Mouse (Mus musculus): ENCODE data around the gene Mlh1. TPM values are rescaled to one million over a fixed set of nuclear protein-coding genes. Genes with fewer than 3 reads are reported as not detected.

Mlh1 gene
- polyA plus RNA-seq, 1 experiment from 2014 or later, result 56.4 TPM

- H3K27me3 ChIP-seq (ENCODE audit: control insufficient read depth, insufficient read depth, low read length), result peaks cover 33% of the 10 kb centered on the region
- no peaks in the 10 kb centered on the region for H3K36me3 ChIP-seq (replicated peaks; ENCODE audit: control insufficient read depth, insufficient read depth, low read depth, low read length)
- DNase-seq (ENCODE audit: low spot score) (peak; percentile 24), ATAC-seq (replicated peaks; ENCODE audit: insufficient number of reproducible peaks, low FRiP score, low TSS enrichment, low read depth) (peak; percentile 59)
- H3K4me1 ChIP-seq (ENCODE audit: control insufficient read depth, insufficient read depth, low read length), result peaks cover 5% of the 10 kb centered on the region; the same call in 1 of the 2 replicates
- H3K4me2 ChIP-seq (ENCODE audit: low read depth, low read length), result peak within 1 kb of the TSS; percentile 91
- WGBS, result 13% methylated on average over 50 of the region's 72 CpGs
- no peaks in the 10 kb centered on the region for H3K9me3 ChIP-seq (replicated peaks; ENCODE audit: control insufficient read depth, low read length)
- no peak within 1 kb of the TSS for H3K27ac ChIP-seq (replicated peaks; ENCODE audit: low read depth, low read length)
- peak within 1 kb of the TSS; percentile 47 for H3K4me3 ChIP-seq (ENCODE audit: low read depth, low read length)
- peak within 1 kb of the TSS; percentile 5; the same call in 1 of the 2 replicates for H3K9ac ChIP-seq (replicated peaks; ENCODE audit: low read length)
Observed at GRCm38 (mm10) chr9:111311031-111311842, 39.6 kb upstream of the Mlh1 start, which contains the start of gene Trank1. Gene Trank1, plus strand, starts transcription at chr9:111311739.

GRCm38 (mm10) chr9:111306142-111306541 lies 34.6 kb upstream of the Mlh1 start:
- no peak overlapping the region for H3K9ac ChIP-seq (replicated peaks; ENCODE audit: low read length)

GRCm38 (mm10) chr9:111304036-111304435 lies 32.4 kb upstream of the Mlh1 start:
- no peak for ATAC-seq (replicated peaks; ENCODE audit: insufficient number of reproducible peaks, low FRiP score, low TSS enrichment, low read depth)
- WGBS, result 93% methylated on average over 6 of the region's 6 CpGs
- DNase-seq (ENCODE audit: low spot score), result no peak
- H3K27me3 ChIP-seq (ENCODE audit: control insufficient read depth, insufficient read depth, low read length), result no peaks in the 10 kb centered on the region
- no peak overlapping the region for H3K27ac ChIP-seq (replicated peaks; ENCODE audit: low read depth, low read length)
- H3K4me2 ChIP-seq (ENCODE audit: low read depth, low read length), result no peak overlapping the region
- H3K4me1 ChIP-seq (ENCODE audit: control insufficient read depth, insufficient read depth, low read length), result no peaks in the 10 kb centered on the region
- no peaks in the 10 kb centered on the region for H3K36me3 ChIP-seq (replicated peaks; ENCODE audit: control insufficient read depth, insufficient read depth, low read depth, low read length)
- H3K9ac ChIP-seq (replicated peaks; ENCODE audit: low read length), result no peak overlapping the region
- no peaks in the 10 kb centered on the region for H3K9me3 ChIP-seq (replicated peaks; ENCODE audit: control insufficient read depth, low read length)
- no peak overlapping the region for H3K4me3 ChIP-seq (ENCODE audit: low read depth, low read length)

More at GRCm38 (mm10) chr9:111306142-111306541, 34.6 kb upstream of the Mlh1 start:
- Histone ChIP-seq H3K4me1 (ENCODE audit: control insufficient read depth, insufficient read depth, low read length) (no peaks in the 10 kb centered on the region), H3K4me2 (ENCODE audit: low read depth, low read length) (no peak overlapping the region), H3K36me3 (replicated peaks; ENCODE audit: control insufficient read depth, insufficient read depth, low read depth, low read length) (no peaks in the 10 kb centered on the region), H3K4me3 (ENCODE audit: low read depth, low read length) (no peak overlapping the region), H3K27me3 (ENCODE audit: control insufficient read depth, insufficient read depth, low read length) (peaks cover 7% of the 10 kb centered on the region), H3K9me3 (replicated peaks; ENCODE audit: control insufficient read depth, low read length) (no peaks in the 10 kb centered on the region), H3K27ac (replicated peaks; ENCODE audit: low read depth, low read length) (no peak overlapping the region)
- DNase-seq (ENCODE audit: low spot score) (no peak), ATAC-seq (replicated peaks; ENCODE audit: insufficient number of reproducible peaks, low FRiP score, low TSS enrichment, low read depth) (no peak)
- WGBS, result 81% methylated on average over 7 of the region's 7 CpGs

GRCm38 (mm10) chr9:111302196-111302831 lies 30.7 kb upstream of the Mlh1 start:
- WGBS, result 72% methylated on average over 12 of the region's 12 CpGs
- no peaks in the 10 kb centered on the region for H3K36me3 ChIP-seq (replicated peaks; ENCODE audit: control insufficient read depth, insufficient read depth, low read depth, low read length)
- H3K9me3 ChIP-seq (replicated peaks; ENCODE audit: control insufficient read depth, low read length), result no peaks in the 10 kb centered on the region
- ATAC-seq (replicated peaks; ENCODE audit: insufficient number of reproducible peaks, low FRiP score, low TSS enrichment, low read depth), result no peak
- H3K27ac ChIP-seq (replicated peaks; ENCODE audit: low read depth, low read length), result no peak overlapping the region
- H3K4me1 ChIP-seq (ENCODE audit: control insufficient read depth, insufficient read depth, low read length), result no peaks in the 10 kb centered on the region
- no peak overlapping the region for H3K4me2 ChIP-seq (ENCODE audit: low read depth, low read length)
- H3K9ac ChIP-seq (replicated peaks; ENCODE audit: low read length), result no peak overlapping the region
- no peaks in the 10 kb centered on the region for H3K27me3 ChIP-seq (ENCODE audit: control insufficient read depth, insufficient read depth, low read length)
- no peak overlapping the region for H3K4me3 ChIP-seq (ENCODE audit: low read depth, low read length)
- DNase-seq (ENCODE audit: low spot score), result no peak

GRCm38 (mm10) chr9:111298606-111299005 lies 27.0 kb upstream of the Mlh1 start:
- no peak overlapping the region for H3K4me3 ChIP-seq (ENCODE audit: low read depth, low read length)
- DNase-seq (ENCODE audit: low spot score) (no peak), ATAC-seq (replicated peaks; ENCODE audit: insufficient number of reproducible peaks, low FRiP score, low TSS enrichment, low read depth) (no peak)
- H3K4me1 ChIP-seq (ENCODE audit: control insufficient read depth, insufficient read depth, low read length), result no peaks in the 10 kb centered on the region
- H3K27ac ChIP-seq (replicated peaks; ENCODE audit: low read depth, low read length), result no peak overlapping the region
- no peaks in the 10 kb centered on the region for H3K36me3 ChIP-seq (replicated peaks; ENCODE audit: control insufficient read depth, insufficient read depth, low read depth, low read length)
- no peak overlapping the region for H3K9ac ChIP-seq (replicated peaks; ENCODE audit: low read length)
- 87% methylated on average over 2 of the region's 2 CpGs for WGBS
- H3K4me2 ChIP-seq (ENCODE audit: low read depth, low read length), result no peak overlapping the region
- no peaks in the 10 kb centered on the region for H3K9me3 ChIP-seq (replicated peaks; ENCODE audit: control insufficient read depth, low read length)
- H3K27me3 ChIP-seq (ENCODE audit: control insufficient read depth, insufficient read depth, low read length), result no peaks in the 10 kb centered on the region

- no peaks in the 10 kb centered on the region for H3K4me1 ChIP-seq (ENCODE audit: control insufficient read depth, insufficient read depth, low read length)
- no peak overlapping the region for H3K27ac ChIP-seq (replicated peaks; ENCODE audit: low read depth, low read length)
- no peaks in the 10 kb centered on the region for H3K9me3 ChIP-seq (replicated peaks; ENCODE audit: control insufficient read depth, low read length)
- no peak overlapping the region for H3K4me2 ChIP-seq (ENCODE audit: low read depth, low read length)
- no peak overlapping the region for H3K9ac ChIP-seq (replicated peaks; ENCODE audit: low read length)
- H3K4me3 ChIP-seq (ENCODE audit: low read depth, low read length), result no peak overlapping the region
- no peaks in the 10 kb centered on the region for H3K27me3 ChIP-seq (ENCODE audit: control insufficient read depth, insufficient read depth, low read length)
- DNase-seq (ENCODE audit: low spot score) (no peak), ATAC-seq (replicated peaks; ENCODE audit: insufficient number of reproducible peaks, low FRiP score, low TSS enrichment, low read depth) (no peak)
- H3K36me3 ChIP-seq (replicated peaks; ENCODE audit: control insufficient read depth, insufficient read depth, low read depth, low read length), result no peaks in the 10 kb centered on the region
- WGBS, result 77% methylated on average over 7 of the region's 7 CpGs
Observed at GRCm38 (mm10) chr9:111296433-111296832, 24.8 kb upstream of the Mlh1 start.

GRCm38 (mm10) chr9:111295323-111295722 lies 23.7 kb upstream of the Mlh1 start:
- Histone ChIP-seq H3K4me2 (ENCODE audit: low read depth, low read length) (no peak overlapping the region), H3K9me3 (replicated peaks; ENCODE audit: control insufficient read depth, low read length) (no peaks in the 10 kb centered on the region), H3K27ac (replicated peaks; ENCODE audit: low read depth, low read length) (no peak overlapping the region), H3K27me3 (ENCODE audit: control insufficient read depth, insufficient read depth, low read length) (no peaks in the 10 kb centered on the region), H3K9ac (replicated peaks; ENCODE audit: low read length) (no peak overlapping the region), H3K36me3 (replicated peaks; ENCODE audit: control insufficient read depth, insufficient read depth, low read depth, low read length) (no peaks in the 10 kb centered on the region), H3K4me3 (ENCODE audit: low read depth, low read length) (no peak overlapping the region), H3K4me1 (ENCODE audit: control insufficient read depth, insufficient read depth, low read length) (no peaks in the 10 kb centered on the region)
- DNase-seq (ENCODE audit: low spot score) (no peak), ATAC-seq (replicated peaks; ENCODE audit: insufficient number of reproducible peaks, low FRiP score, low TSS enrichment, low read depth) (no peak)
- WGBS, result 82% methylated on average over 2 of the region's 2 CpGs

- WGBS, result 92% methylated on average over 6 of the region's 6 CpGs
- Histone ChIP-seq H3K4me3 (ENCODE audit: low read depth, low read length) (no peak overlapping the region), H3K36me3 (replicated peaks; ENCODE audit: control insufficient read depth, insufficient read depth, low read depth, low read length) (no peaks in the 10 kb centered on the region), H3K9me3 (replicated peaks; ENCODE audit: control insufficient read depth, low read length) (no peaks in the 10 kb centered on the region), H3K9ac (replicated peaks; ENCODE audit: low read length) (no peak overlapping the region), H3K27ac (replicated peaks; ENCODE audit: low read depth, low read length) (no peak overlapping the region), H3K4me1 (ENCODE audit: control insufficient read depth, insufficient read depth, low read length) (no peaks in the 10 kb centered on the region), H3K4me2 (ENCODE audit: low read depth, low read length) (no peak overlapping the region), H3K27me3 (ENCODE audit: control insufficient read depth, insufficient read depth, low read length) (no peaks in the 10 kb centered on the region)
- no peak for DNase-seq (ENCODE audit: low spot score)
- ATAC-seq (replicated peaks; ENCODE audit: insufficient number of reproducible peaks, low FRiP score, low TSS enrichment, low read depth), result no peak
Observed at GRCm38 (mm10) chr9:111294911-111295310, 23.3 kb upstream of the Mlh1 start.

Data from embryonic facial prominence, embryonic 11.5 days (tissue).